Mouse (Mus musculus) stomach, adult 2 months (tissue): Measurements from ENCODE around the gene Eif3k. TPM values are rescaled to one million over a fixed set of nuclear protein-coding genes. Genes with fewer than 3 reads are reported as not detected.

Source experiments
- polyA plus RNA-seq: library from polyadenylated mRNA; depleted of rRNA; stranded (reverse); fragments of >200 nt; gene quantifications from 2 replicates; pipeline ENCODE4 v1.2.3, GENCODE M21; 2012; rRNA removed

Eif3k gene
- 86.0 and 100 TPM in 2 replicates for polyA plus RNA-seq

DNA sequence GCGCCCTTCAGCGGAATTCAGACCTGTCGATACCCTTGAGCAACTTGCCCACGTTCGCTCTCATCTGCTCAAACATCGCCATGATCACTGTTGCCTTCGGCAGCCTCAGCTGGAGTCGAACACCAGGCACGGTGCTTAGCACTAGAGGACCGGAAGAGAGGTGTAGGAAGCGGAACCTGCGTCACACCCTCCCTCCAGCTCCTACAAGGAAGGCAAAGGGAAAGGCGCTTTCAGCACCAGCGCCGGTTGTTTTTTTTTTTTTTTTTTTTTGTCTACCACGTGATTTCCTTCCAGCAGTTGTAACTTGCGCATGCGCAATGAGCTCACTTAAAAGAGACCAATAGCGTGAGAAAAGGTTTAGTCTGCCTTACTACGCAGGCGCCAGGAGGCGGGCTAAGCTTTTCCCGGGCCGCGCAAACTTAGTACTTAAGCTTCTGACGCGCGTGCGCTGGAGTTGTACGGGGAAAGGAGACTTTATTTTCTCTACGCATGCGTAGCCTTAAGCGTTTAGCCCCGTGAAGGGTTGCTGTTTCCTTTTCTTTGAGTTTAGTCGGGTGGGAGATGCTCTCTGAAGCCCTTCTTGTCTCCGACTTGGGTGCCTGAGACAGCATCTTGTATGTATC, at the start of gene Eif3k, which contains the start of gene Map4k1:
Gene Eif3k, minus strand, starts transcription at position 214 of the 623 bp plus-strand sequence.
Gene Map4k1, plus strand, starts transcription at position 400 of the 623 bp plus-strand sequence.

DNA sequence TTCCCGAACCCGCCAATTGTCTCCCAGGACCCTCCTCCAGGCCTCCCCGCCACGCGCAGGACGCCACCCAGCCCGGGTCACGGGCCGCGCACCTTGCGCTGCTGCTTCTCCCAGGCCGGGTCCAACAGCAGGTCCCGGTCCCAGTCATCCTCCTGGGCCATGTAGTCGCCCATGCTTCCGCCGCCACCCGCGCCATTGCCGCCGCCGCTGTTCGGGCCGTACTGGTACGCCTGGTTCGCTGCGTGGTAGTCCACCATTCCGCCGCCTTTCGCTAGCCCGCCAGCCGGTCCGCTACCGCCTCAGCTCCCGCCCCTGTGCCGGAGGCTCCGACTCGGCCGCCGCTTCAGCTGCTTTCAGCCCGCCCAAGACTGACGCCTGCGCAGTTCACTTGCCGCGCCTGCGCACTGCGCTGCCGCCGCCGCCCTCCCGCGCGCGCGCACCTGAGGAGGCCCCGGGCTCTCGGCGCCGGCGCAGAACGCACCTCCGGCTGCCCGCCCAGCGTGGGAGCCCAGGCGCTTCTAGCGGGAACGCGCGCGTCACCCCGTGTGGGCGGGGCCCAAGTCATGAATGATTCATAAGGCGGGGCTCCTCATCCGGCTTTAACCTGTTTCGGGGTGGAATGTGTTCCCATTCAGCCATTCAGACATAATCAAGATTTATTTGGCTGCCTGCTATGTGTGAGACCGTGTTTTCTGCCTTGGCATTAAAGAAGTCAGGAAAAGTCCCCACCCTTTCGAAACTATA, 19.6 kb downstream of the Eif3k start, which contains the start of gene Actn4:
Gene Actn4, minus strand, starts transcription at position 414 of the 744 bp plus-strand sequence.

Other genes with a start within 250 kb of the Eif3k start
- 59.5 and 86.8 TPM in 2 replicates for gene Mrps12, start 240.0 kb downstream of the Eif3k start, polyA plus RNA-seq
- 16.3 and 17.0 TPM in 2 replicates for gene Sars2, start 239.9 kb downstream of the Eif3k start, polyA plus RNA-seq
- not detected in 2 replicates for gene Ccer2, start 225.7 kb downstream of the Eif3k start, polyA plus RNA-seq
- 27.3 and 27.5 TPM in 2 replicates for gene Sirt2, start 215.1 kb downstream of the Eif3k start, polyA plus RNA-seq
- gene Nfkbib, start 214.4 kb downstream of the Eif3k start, polyA plus RNA-seq = 37.7 and 47.8 TPM in 2 replicates
- 1.2 and 2.8 TPM in 2 replicates for gene Rinl, start 192.9 kb downstream of the Eif3k start, polyA plus RNA-seq
- 55.2 and 66.9 TPM in 2 replicates for gene Hnrnpl, start 173.3 kb downstream of the Eif3k start, polyA plus RNA-seq
- 174 and 196 TPM in 2 replicates for gene Ech1, start 156.6 kb downstream of the Eif3k start, polyA plus RNA-seq
- gene Lgals4, start 148.0 kb downstream of the Eif3k start, polyA plus RNA-seq = 260 and 273 TPM in 2 replicates
- 1,372 and 1,393 TPM in 2 replicates for gene Lgals7, start 118.0 kb downstream of the Eif3k start, polyA plus RNA-seq
- 1.5 and 3.3 TPM in 2 replicates for gene Capn12, start 100.4 kb downstream of the Eif3k start, polyA plus RNA-seq
- 295 and 310 TPM in 2 replicates for gene Actn4, start 19.5 kb downstream of the Eif3k start, polyA plus RNA-seq
- 1.3 and 2.2 TPM in 2 replicates for gene Map4k1, start 186 bp upstream of the Eif3k start, polyA plus RNA-seq
- 2.1 and 2.3 TPM in 2 replicates for gene Ryr1, start 143.3 kb upstream of the Eif3k start, polyA plus RNA-seq
- gene Rasgrp4, start 153.0 kb upstream of the Eif3k start, polyA plus RNA-seq = 1.7 and 2.1 TPM in 2 replicates
- gene Fam98c, start 174.4 kb upstream of the Eif3k start, polyA plus RNA-seq = 23.6 and 35.1 TPM in 2 replicates
- gene Ggn, start 188.3 kb upstream of the Eif3k start, polyA plus RNA-seq = 0.84 and 1.0 TPM in 2 replicates
- gene Spred3, start 188.5 kb upstream of the Eif3k start, polyA plus RNA-seq = 1.9 and 2.1 TPM in 2 replicates
- 58.0 and 58.4 TPM in 2 replicates for gene Psmd8, start 198.8 kb upstream of the Eif3k start, polyA plus RNA-seq
- gene Catsperg1, start 232.2 kb upstream of the Eif3k start, polyA plus RNA-seq = 0.23 and 0.53 TPM in 2 replicates